Mouse (Mus musculus) monocyte, adult 5-6 weeks (primary cell): ENCODE data around the gene 3110082J24Rik. TPM values are rescaled to one million over a fixed set of nuclear protein-coding genes. Genes with fewer than 3 reads are reported as not detected.

Source experiments
- ATAC-seq: fragments of 153-309, 156-312 bp; replicated peaks from 2 replicates; pipeline ENCODE4 v1.8.0; 2017; ENCODE audit warnings: mild to moderate bottlenecking; ENCODE audit not compliant: low TSS enrichment, insufficient number of reproducible peaks, severe bottlenecking, poor library complexity, low FRiP score
- total RNA-seq: library from RNA; stranded (forward); fragments of 200-1000, 200-491, 200-594 nt; gene quantifications from 3 replicates; pipeline ENCODE4 v1.2.3, GENCODE M21; 2017

The 3110082J24Rik gene
- total RNA-seq: not detected in 3 replicates

DNA sequence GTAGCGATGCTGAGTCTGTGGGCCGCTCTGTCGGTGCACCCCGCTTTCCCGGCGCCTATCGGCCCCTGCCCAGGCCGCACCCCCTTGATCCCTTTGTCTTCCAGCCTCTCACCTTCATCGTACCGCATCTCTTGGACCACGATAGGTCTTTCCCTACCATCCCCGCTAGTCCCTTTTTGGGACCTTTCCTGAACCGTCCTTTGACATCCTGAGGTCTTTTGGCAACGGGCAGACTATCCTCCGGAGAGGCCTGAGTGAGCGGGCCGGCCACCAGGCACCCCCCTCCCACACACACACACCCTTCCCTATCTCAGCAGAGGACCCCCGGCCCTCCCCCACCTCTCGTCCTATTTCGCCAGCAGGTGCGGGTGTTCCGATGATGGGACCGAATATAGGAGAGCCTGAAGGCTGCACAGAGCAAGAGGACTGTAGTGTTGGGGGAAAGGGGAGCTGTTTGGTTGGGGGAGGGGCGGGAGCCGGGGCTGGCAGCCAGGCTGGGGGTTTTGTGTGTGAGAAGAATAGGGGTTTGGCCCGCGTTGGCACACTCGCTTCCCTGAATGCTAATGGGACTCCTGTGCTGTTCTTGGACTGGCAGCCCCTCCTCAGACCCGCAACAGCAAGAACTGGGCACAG is at the start of gene 3110082J24Rik:
TSS of gene 3110082J24Rik (minus strand) at position 419 of the 633 bp plus-strand sequence.
- no peak for ATAC-seq

DNA sequence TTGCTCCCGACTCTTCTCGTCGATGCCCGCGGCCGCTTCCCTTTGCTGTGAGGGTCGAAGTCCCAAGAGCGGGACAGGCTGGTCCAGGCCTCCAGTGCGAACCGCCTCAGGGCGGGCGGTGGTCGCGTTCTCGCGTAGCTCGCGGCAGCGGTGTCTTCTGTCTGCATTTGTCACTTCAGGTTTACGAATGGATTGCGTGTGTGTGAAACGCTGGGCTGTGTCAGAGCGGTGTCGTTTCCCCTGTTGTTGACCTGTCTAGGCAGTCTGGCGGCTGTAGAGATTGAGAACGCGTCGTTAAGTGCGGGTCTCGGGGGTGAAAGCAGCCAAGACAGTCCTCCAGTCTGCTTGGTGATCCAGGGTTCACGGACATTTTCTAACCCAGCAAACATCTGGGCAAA is 49.5 kb upstream of the 3110082J24Rik start:
- 0 out of 2 replicates have a peak, but pooled peaks have one; percentile 5 for ATAC-seq

DNA sequence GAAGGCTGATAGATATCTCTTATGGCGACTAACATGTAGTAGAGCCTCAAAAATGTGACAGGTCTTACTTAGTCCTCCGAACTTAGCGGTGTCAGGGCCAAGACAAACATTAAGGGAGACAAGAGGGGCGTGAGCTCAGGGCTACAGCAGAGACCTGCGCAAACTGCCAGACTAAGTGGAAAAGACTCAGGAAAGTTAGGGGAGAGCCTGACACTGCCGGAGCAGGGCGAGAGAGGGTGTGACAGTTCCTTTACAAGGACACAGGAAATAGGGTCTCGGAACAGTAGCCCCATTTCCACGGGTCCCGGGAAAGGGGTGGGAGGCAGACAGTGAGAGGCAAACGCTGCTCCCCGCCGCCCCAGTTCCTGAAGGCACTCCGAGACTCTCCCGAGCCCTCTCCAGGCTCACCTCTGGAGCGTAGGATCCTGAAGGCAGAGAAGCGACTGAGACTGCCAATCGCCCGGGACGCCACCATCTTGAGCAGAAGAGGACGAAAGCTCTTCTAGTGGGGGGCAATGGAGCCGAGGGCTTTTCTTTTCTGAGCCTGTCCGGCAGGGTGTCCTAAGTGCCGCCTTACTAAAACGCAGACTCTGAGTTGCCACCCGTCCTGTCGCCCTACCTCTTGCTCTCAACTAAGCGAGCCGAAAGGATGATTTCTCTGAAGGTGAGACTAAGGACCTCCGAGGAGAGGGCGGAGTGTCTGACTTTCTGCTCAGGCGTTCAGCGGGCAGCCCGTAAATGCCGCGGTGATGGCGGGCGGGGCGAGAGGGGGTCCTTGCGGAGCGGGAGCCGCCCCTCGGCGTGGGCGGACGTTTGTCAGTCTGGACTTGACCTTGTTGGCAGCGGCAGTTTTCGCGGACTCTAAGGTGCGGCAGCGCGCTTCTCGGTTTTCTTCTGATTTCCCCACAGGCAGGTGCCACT is 48.8 kb upstream of the 3110082J24Rik start, which contains the start of the genes Hadha and Hadhb:
TSS of gene Hadha (minus strand) at position 689 of the 921 bp plus-strand sequence.
TSS of gene Hadhb (plus strand) at position 775 of the 921 bp plus-strand sequence.
- peak; percentile 90 for ATAC-seq

DNA sequence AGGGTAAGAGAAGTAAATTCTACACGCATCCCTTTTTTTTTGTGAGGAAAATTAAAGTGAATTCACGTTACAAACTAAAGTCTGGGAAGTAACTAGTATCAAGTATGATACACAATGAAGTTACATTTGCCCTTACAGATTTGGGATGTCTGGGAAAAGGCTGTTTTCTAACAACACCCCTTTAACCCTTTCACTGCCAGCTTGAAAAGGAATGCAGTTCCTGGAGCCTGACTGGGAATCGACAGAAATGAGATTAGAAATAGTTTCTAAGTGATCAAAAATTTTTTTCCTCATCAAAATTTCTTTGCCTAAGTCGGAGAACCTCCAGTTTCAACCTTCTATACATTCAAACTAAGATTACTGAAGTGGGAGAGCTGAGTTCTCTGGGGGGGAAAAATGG is 48.1 kb upstream of the 3110082J24Rik start:
- ATAC-seq: no peak

DNA sequence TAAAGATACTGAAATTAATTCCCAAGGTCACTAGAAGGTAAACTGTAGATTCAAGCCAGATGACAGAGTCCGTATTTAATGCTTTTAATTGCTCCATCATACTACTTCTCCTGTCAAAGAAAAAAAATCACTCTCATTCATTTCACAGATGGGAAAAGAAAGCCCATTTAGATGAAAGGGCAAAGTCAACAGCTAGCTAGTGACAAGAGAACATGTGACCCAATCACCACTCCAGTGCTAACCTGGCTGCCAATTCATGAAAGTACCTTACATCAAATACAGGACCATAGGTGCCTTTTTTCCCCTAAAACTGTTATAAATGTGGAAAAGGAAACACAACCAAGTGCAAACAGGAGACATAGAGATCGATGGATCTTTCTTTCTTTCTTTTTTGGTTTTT is 47.3 kb upstream of the 3110082J24Rik start:
- ATAC-seq: no peak

DNA sequence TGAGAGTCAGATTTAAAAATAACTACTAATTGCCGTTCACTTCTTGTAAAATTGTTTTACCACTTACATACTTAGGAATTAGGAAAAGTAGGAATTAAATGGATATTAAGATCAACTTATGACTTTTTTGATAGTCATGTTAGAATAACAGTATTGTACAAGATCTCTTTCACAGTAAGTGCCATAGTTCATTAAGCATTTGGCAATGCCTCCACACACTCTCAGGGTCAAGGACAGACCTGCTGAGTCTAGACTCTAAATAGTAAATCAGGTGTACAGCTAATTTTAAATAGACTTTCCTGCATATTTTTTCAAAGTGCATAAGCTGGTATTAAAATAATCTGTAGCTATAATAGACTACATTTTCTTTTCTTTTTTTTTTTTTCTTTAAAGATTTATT is 46.5 kb upstream of the 3110082J24Rik start:
- ATAC-seq: no peak

DNA sequence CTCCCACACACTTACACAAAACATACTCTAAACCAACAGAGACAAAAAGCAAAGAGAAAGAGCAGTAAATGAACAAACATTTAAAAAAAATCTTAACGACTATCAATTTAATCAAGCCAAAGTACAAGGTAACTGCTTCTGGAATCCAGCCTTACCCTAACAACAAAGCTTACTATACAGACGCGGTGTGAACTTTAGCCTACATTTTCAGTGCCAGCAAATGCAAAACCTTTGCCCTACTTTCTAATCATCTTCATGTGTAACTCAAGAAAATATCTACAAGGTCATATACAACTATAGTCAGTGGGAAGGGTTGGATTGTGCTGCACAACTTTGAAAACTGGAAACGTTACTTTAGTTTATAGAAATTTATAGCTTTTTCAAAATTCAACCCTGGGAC is 46.1 kb upstream of the 3110082J24Rik start:
- ATAC-seq: no peak

DNA sequence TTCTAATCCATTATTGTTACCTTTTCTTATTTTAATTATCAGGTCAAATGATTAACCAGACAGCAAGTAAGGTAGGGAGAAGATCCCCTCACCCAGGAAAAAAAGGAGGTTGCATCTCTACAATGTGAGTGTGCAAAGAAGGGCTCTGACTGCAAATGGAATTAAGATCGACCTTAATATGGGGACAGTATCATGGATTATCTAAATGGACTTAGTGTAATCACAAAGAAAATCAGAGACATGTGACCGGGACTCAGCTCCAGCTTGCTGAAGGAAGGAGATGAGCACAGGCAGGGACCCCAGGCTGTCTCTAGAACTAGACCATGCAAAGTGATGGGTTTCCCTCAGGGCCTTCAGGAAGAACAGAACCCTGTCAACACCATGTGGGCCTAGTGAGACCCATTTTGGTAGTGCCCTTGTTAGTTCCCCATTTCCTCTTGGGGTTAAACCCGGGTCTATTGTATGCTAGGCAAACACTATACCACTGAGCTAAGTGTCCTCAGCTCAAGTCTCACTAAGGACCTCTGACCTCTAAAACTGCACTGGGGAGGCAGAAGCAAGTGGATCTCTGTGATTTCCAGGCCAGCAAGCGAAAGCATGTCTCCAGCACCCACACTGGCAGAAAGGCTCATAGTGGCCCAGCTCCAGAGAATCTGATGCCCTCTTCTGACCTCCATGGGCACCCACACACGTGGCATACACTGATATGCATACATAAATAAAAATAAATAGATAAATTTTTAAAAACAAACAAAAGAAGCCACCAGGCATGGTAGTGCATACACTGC is 42.4 kb upstream of the 3110082J24Rik start:
- ATAC-seq: no peak; the same call in 1 of the 2 replicates

DNA sequence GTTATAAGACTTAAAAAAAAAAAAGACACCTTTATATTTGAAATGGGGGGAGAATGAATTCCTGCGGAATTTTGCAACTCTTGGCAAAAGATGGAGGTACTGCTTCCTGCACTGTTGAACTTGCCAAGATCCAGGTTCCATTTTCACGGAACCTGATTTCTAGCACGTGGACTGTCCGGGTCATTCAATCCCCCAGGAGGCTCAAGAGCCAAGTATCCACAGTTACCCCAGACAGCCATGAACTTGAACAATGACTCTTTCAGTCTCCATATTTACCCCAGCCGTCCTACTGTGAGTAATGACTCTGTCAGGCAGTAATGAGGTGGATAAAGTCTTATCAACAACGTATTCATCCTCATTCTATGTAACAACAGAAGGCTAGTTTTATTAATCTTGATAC is 40.6 kb upstream of the 3110082J24Rik start:
- no peak for ATAC-seq

DNA sequence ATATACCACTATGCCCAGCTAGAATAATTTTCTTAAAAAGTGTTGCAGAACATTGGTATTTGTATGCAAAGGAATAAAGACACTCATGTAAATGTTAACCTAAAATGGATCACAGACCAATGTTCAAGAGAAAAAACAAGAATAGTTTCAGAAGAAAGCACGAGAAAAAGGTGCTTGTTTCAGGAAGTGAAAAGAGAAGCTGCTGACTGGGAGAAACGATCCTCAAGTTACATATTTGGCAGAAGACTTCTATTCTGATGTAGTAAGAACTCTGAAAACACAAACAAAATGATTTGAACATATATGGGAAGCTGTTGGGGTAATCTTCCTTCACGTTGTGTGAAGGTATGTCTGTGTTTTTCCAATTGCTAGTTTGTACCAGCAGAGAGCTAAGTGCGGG is 32.3 kb upstream of the 3110082J24Rik start:
- ATAC-seq: no peak

DNA sequence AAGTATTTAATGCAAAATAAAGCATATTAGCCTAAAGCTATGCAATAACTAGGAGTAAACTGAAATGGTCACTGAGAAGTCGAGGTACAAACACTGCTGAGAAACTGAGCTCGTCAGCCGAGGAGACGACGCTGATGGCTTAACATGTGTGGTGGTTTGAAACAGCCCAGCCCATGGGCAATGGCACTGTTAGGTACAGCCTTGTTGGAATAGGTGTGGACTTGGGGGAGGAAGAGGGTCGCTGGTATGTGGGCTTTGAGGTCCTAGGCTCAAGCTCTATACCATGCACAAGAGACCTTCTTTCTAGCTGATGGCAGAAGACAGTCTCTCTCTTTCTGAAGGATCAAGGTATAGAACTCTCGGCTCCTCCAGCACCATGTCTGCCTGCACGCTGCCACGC is 31.4 kb upstream of the 3110082J24Rik start:
- ATAC-seq: no peak

DNA sequence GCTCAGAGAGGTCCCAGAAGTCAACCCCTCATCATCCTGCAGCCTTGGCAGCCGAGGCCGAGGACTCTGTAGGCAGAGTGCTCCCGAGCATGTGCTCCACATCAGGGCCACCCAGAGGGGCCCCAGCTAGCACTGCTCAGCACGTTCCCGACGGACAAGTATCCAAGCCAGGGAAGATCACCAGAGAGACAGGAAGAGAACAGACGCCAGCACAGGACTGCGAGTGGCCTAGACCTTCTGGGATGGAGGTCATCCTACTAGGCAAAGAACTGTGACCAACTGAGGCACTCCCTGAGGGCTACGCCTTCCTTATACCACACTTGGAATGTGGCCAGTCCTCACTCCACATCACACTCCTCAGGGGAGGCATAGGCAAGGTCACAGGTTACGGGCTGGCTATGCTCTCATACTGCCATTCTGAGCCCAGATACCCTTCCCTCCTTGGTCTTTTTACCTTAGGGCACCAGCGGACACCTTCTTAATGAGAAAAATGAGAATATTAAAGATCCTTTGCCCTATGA is 29.9 kb upstream of the 3110082J24Rik start:
- no peak for ATAC-seq

DNA sequence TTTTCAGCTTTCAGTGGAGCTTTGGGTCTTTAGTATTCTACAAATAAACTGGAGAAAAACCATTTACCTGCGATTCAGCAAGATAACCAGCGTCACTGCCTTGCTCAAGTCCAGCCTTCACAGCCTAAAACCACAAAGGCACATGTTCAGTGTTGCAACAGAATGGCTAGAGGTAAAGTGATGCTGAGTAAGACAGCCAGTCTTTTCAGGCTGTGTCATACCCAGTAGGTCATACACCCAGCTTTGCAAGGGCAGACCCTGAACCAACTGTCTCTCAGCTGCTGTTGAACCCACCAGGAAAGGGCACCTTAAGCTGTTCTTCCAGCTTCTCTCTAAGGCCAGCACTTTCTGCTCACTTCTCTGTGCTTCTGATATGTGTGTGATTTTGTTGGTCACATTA is 26.3 kb upstream of the 3110082J24Rik start:
- ATAC-seq: no peak

DNA sequence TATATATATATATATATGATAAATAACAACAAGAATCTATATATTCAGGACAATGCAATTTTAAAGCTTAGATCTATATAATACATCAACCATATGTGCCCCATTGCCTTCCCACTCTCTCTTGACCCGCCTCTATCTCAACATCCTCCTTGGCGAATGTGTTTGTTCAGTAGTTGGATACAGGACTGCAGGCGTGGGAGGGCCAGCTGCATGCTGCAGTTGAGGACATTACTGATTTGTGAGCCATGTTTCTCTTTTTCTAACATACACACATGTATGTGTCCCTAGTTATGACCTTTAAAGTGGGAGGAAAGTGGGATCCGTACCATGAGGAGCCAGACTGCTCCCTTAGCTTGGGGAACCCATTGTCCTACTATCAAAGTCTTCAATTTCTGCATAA is 25.4 kb upstream of the 3110082J24Rik start:
- ATAC-seq: no peak

DNA sequence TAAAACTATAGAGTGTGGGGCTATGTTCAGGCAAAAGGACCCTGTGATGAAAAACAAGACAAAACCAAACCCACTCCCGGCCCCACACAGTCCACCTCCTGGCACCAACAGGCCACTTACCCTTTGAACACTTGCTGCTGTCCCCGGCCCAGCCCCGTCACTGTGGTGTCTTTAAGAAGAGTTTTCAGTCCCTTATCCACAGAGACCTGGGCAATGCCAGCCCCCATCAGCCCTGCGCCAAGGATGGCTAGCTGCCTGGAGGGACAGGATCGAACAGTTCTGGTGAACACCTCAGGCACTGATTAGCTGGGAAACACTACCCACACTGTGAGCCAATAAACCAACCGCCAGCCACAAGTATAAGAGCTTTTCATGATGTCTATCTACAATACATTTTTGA is 22.8 kb upstream of the 3110082J24Rik start:
- ATAC-seq: no peak

DNA sequence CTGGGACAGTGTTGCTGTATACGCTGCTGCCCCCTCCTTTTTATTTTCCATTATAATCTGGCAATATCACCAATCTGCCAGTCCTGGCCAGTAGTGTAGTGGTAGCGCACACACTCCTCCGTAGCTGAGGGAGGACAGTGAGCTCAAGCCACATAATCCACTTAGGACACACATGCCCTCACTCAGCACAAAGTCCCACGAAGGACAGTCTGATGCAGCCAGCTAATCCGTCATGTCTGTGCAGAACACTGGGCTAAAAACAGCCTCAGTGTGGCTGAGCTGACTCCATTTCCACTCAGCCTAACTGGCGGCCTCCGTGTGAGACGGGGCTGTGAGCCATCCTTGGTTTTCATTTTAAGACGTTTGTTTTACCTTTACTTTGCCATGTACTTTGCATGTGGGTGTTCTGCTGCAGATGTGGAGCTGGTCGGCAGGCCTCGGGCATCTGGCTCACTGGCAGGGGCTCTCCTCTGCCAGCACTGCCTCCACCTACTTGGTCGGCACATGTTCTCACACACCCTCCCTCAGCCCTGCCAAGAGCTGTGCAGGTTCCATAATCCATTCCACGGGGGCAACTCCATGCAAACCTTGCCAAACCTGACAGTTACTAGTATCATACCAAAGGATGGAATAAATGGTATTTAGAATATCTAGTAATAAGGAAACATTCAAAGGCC is 22.2 kb upstream of the 3110082J24Rik start:
- no peak for ATAC-seq

DNA sequence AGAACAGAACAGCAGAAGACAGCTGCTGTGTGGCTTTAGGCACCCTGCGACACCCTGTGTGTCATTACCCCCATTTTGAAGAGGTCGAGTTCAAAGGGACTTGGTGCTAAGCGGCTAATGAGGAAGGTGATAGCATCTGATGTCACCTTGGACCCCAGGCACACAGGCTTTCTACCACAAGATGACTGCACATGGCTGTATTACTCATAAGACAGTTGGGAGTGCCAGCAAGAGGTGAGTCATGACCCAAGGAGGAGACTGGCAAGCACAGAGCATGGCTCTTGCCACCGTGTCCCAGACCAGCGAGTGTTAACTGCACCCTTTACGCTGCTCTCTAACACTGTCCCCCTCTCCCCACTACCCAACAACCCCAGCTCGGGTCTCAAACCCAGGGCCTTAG is 20.9 kb upstream of the 3110082J24Rik start:
- ATAC-seq: no peak

DNA sequence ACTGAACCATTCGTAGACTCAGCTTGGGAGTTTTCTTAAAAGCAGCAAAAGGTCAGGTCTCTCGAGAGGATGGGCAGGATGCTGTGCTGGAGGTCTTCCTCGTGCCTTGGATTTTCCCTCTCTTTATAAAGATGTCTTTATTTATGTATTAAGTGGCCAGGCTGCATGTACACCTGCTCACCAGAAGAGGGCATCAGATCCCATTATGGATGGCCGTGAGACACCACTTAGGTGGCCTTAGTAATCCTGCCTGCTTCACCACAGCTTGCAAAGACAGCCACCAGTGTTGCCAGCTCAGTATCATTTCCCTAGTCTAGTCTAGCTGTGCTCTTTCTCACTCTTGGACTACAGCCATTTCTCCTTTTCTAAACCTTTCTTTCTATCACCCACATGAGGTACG is 19.7 kb upstream of the 3110082J24Rik start:
- ATAC-seq: no peak
